Mouse (Mus musculus): ENCODE results near the gene Cryzl2.

Gene Cryzl2

GRCm38 (mm10) chr1:157458421-157459208, at the start of gene Cryzl2:
Gene Cryzl2 (plus strand): TSS chr1:157458577.
- no peak for DNase-seq (ENCODE audit: low read depth)

GRCm38 (mm10) chr1:157409648-157410047, 48.7 kb upstream of the Cryzl2 start:
- no peak for DNase-seq (ENCODE audit: low read depth)

- DNase-seq (ENCODE audit: low read depth): no peak
Observed at GRCm38 (mm10) chr1:157410937-157411336, 47.4 kb upstream of the Cryzl2 start.

GRCm38 (mm10) chr1:157411341-157411710, 47.1 kb upstream of the Cryzl2 start:
- DNase-seq (ENCODE audit: low read depth): no peak

GRCm38 (mm10) chr1:157411711-157412380, 46.5 kb upstream of the Cryzl2 start:
- DNase-seq (ENCODE audit: low read depth): no peak

GRCm38 (mm10) chr1:157412454-157413369, 45.7 kb upstream of the Cryzl2 start, which contains the start of gene Rasal2:
Gene Rasal2 (minus strand): TSS chr1:157412595.
- peak; percentile 91 for DNase-seq (ENCODE audit: low read depth)

GRCm38 (mm10) chr1:157415771-157416170, 42.6 kb upstream of the Cryzl2 start:
- DNase-seq (ENCODE audit: low read depth): no peak

- no peak for DNase-seq (ENCODE audit: low read depth)
Observed at GRCm38 (mm10) chr1:157416628-157417027, 41.7 kb upstream of the Cryzl2 start.

GRCm38 (mm10) chr1:157417414-157417813, 41.0 kb upstream of the Cryzl2 start:
- DNase-seq (ENCODE audit: low read depth): no peak

GRCm38 (mm10) chr1:157417861-157418260, 40.5 kb upstream of the Cryzl2 start:
- no peak for DNase-seq (ENCODE audit: low read depth)

GRCm38 (mm10) chr1:157425741-157426427, 32.5 kb upstream of the Cryzl2 start:
- DNase-seq (ENCODE audit: low read depth): no peak

GRCm38 (mm10) chr1:157426933-157427332, 31.4 kb upstream of the Cryzl2 start:
- DNase-seq (ENCODE audit: low read depth): no peak

GRCm38 (mm10) chr1:157427604-157428003, 30.8 kb upstream of the Cryzl2 start:
- DNase-seq (ENCODE audit: low read depth): no peak

GRCm38 (mm10) chr1:157428366-157428765, 30.0 kb upstream of the Cryzl2 start:
- DNase-seq (ENCODE audit: low read depth): no peak

GRCm38 (mm10) chr1:157433316-157433715, 25.1 kb upstream of the Cryzl2 start:
- no peak for DNase-seq (ENCODE audit: low read depth)

GRCm38 (mm10) chr1:157434404-157434803, 24.0 kb upstream of the Cryzl2 start:
- no peak for DNase-seq (ENCODE audit: low read depth)

- no peak for DNase-seq (ENCODE audit: low read depth)
Observed at GRCm38 (mm10) chr1:157435926-157436325, 22.5 kb upstream of the Cryzl2 start.

GRCm38 (mm10) chr1:157438290-157438689, 20.1 kb upstream of the Cryzl2 start:
- DNase-seq (ENCODE audit: low read depth): no peak

GRCm38 (mm10) chr1:157439101-157439500, 19.3 kb upstream of the Cryzl2 start:
- no peak for DNase-seq (ENCODE audit: low read depth)

- DNase-seq (ENCODE audit: low read depth): peak; percentile 65
Observed at GRCm38 (mm10) chr1:157439973-157440641, 18.3 kb upstream of the Cryzl2 start.

Data from fibroblast of lung, adult 2 months (primary cell).